Mouse (Mus musculus): ENCODE measurements around the gene Trpm2. TPM values are rescaled to one million over a fixed set of nuclear protein-coding genes. Genes with fewer than 3 reads are reported as not detected.

Gene Trpm2
- polyA plus RNA-seq, 1 experiment from 2014 or later: 1.5 TPM

DNA sequence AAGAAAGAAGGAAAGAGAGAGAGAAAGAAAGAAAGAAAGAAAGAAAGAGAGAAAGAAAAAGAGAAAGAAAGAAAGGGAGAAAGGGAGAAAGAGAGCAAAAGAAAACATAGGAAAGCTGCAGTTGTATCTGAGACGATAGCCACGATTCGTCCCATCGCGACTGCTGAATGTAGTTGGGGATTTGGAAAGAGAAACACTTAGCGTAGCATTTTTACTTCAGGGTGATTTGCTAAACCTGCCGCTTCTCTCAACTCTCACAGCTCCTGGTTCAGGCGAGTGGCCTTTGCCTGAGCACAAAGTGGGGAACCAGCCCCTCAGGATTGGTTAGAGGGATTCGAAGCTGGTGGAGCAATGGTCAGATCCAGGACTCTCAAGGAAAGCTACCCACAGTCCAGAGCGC lies 40.0 kb upstream of the Trpm2 start:
- Histone ChIP-seq H3K9me3 (ENCODE audit: control insufficient read depth, low read depth, low read length) (no peaks in the 10 kb centered on the region; the same call in 1 of the 2 replicates), H3K4me1 (ENCODE audit: control insufficient read depth, insufficient read depth, low read length) (peaks cover 21% of the 10 kb centered on the region), H3K4me3 (ENCODE audit: low read depth, low read length) (no peak overlapping the region), H3K36me3 (ENCODE audit: control insufficient read depth, insufficient read depth, low read length) (peaks cover 4% of the 10 kb centered on the region; the same call in 1 of the 2 replicates), H3K27me3 (ENCODE audit: control insufficient read depth, insufficient read depth, low read length) (no peaks in the 10 kb centered on the region), H3K9ac (replicated peaks; ENCODE audit: low read depth, low read length) (no peak overlapping the region), H3K27ac (ENCODE audit: low read length) (no peak overlapping the region), H3K4me2 (replicated peaks; ENCODE audit: low read depth, low read length) (peak overlapping the region; percentile 92)
- ATAC-seq (ENCODE audit: insufficient number of reproducible peaks, insufficient read depth, low FRiP score, low read depth): no peak
- 13% methylated on average over 10 of the region's 10 CpGs for WGBS

DNA sequence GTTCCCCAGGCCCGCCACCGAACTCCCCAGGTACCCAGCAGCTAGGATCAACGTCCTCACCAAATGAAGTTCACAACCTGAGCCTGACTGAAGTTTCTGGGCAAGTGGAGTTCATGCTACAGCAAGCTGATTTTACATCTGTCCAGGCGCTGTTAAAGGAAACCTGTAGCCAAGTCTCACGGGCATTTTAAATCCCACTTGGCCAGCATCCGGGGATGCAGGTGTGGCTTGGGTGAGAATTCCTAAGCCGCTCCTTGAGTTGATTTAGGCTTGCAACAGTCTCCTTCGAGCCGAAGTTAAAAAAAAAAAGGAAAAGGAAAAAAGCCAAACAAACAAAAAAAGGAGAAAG lies 39.6 kb upstream of the Trpm2 start, which contains the start of gene Pfkl:
Gene Pfkl, minus strand, starts transcription at position 139 of the 349 bp plus-strand sequence.
- peak within 1 kb of the TSS; percentile 72 for H3K9ac ChIP-seq (replicated peaks; ENCODE audit: low read depth, low read length)
- H3K4me1 ChIP-seq (ENCODE audit: control insufficient read depth, insufficient read depth, low read length): peaks cover 21% of the 10 kb centered on the region
- no peak for ATAC-seq (ENCODE audit: insufficient number of reproducible peaks, insufficient read depth, low FRiP score, low read depth)
- H3K4me3 ChIP-seq (ENCODE audit: low read depth, low read length): peak within 1 kb of the TSS; percentile 74
- WGBS: 0% methylated on average over 9 of the region's 9 CpGs
- H3K27me3 ChIP-seq (ENCODE audit: control insufficient read depth, insufficient read depth, low read length): no peaks in the 10 kb centered on the region
- no peaks in the 10 kb centered on the region; the same call in 1 of the 2 replicates for H3K9me3 ChIP-seq (ENCODE audit: control insufficient read depth, low read depth, low read length)
- H3K4me2 ChIP-seq (replicated peaks; ENCODE audit: low read depth, low read length): peak within 1 kb of the TSS; percentile 92
- H3K36me3 ChIP-seq (ENCODE audit: control insufficient read depth, insufficient read depth, low read length): peaks cover 8% of the 10 kb centered on the region; the same call in 1 of the 2 replicates
- peak within 1 kb of the TSS; percentile 98 for H3K27ac ChIP-seq (ENCODE audit: low read length)

DNA sequence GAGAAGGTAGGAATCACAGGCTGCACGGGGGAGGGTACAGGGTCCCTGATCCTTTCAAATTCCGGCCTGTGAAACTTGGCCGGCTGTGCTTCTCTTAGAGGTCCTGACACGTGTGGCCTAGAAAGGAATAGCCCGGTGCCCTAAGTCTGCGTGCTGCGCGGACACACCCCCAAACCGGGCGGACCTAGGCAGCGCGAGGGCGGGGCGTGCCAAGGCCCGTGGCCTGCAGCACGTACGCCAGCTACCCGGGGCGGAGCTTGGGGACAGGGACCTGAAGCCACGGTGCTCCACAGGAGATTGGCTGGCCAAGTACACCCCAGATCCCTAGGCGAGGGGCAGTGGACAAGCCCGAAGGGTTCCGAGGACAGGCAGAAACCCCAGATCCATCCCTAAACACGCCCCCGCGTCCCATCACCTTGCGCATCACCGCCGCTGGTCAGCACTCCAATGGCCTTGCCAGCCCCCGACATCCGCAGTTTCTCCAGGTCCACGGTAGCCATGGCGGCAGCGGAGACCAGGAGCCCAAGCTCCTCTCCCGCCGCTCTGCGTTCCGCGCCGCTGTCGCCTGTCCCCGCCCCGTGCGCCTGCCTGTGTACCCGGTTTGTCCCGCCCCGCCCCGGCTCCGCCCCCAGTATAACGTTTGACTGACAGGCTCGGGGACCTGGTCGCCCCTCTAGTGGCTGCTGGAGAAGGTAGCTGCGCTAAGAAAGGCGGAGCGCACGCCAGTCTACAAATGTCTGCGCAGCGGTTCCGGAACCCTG lies 39.0 kb upstream of the Trpm2 start:
- ATAC-seq (ENCODE audit: insufficient number of reproducible peaks, insufficient read depth, low FRiP score, low read depth): peak; percentile 95
- Histone ChIP-seq H3K36me3 (ENCODE audit: control insufficient read depth, insufficient read depth, low read length) (peaks cover 12% of the 10 kb centered on the region; the same call in 1 of the 2 replicates), H3K27me3 (ENCODE audit: control insufficient read depth, insufficient read depth, low read length) (no peaks in the 10 kb centered on the region), H3K4me3 (ENCODE audit: low read depth, low read length) (peak overlapping the region; percentile 74), H3K27ac (ENCODE audit: low read length) (peak overlapping the region; percentile 98), H3K9me3 (ENCODE audit: control insufficient read depth, low read depth, low read length) (no peaks in the 10 kb centered on the region), H3K4me1 (ENCODE audit: control insufficient read depth, insufficient read depth, low read length) (peaks cover 21% of the 10 kb centered on the region), H3K4me2 (replicated peaks; ENCODE audit: low read depth, low read length) (peak overlapping the region; percentile 92), H3K9ac (replicated peaks; ENCODE audit: low read depth, low read length) (peak overlapping the region; percentile 72)
- WGBS: 1% methylated on average over 57 of the region's 59 CpGs

DNA sequence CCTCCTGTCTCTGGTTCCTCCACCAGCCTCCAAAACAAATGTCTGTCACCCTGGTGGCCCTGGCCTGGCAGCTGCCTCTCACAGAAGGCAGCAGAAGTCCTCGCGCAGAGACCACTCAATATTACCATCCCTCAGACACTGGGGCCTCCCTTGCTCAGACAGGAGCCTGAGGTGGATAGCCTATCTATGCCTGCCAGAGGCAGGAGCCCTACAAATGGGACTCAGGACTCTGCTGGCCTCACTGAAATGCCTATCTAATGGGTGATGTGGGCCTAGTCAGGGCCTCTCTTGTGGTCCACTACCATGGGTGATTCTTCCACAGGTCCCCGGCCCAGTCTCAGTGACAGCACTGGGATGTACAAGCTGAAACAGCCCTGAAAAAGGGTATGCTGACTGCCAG lies 37.8 kb upstream of the Trpm2 start:
- H3K9ac ChIP-seq (replicated peaks; ENCODE audit: low read depth, low read length): peak overlapping the region; percentile 72
- H3K27me3 ChIP-seq (ENCODE audit: control insufficient read depth, insufficient read depth, low read length): no peaks in the 10 kb centered on the region
- peaks cover 19% of the 10 kb centered on the region; the same call in 1 of the 2 replicates for H3K36me3 ChIP-seq (ENCODE audit: control insufficient read depth, insufficient read depth, low read length)
- ATAC-seq (ENCODE audit: insufficient number of reproducible peaks, insufficient read depth, low FRiP score, low read depth): no peak
- 73% methylated on average over 3 of the region's 3 CpGs for WGBS
- peak overlapping the region; percentile 98; the same call in 1 of the 2 replicates for H3K27ac ChIP-seq (ENCODE audit: low read length)
- H3K4me3 ChIP-seq (ENCODE audit: low read depth, low read length): peak overlapping the region; percentile 74
- H3K4me1 ChIP-seq (ENCODE audit: control insufficient read depth, insufficient read depth, low read length): peaks cover 21% of the 10 kb centered on the region
- peak overlapping the region; percentile 92 for H3K4me2 ChIP-seq (replicated peaks; ENCODE audit: low read depth, low read length)
- no peaks in the 10 kb centered on the region for H3K9me3 ChIP-seq (ENCODE audit: control insufficient read depth, low read depth, low read length)

DNA sequence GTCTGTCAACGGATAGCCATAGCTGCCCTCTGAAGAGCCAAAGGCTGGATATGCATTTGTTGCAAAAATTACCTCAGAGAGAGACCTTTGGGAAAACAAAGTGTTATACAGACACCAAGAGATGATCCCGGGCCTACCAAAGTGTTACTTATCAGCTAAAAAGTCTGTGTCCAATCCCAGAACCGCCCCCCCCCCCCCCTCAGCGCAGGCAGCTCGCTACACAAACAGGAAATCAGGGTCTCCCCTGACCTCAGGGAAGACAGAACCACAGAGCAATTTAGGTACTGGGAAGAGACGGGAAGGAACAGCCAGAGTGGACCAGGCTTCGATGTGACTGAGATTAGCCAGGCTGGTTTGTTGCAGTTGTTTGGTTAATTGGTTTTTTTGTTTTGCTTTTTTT lies 36.8 kb upstream of the Trpm2 start:
- no peak for ATAC-seq (ENCODE audit: insufficient number of reproducible peaks, insufficient read depth, low FRiP score, low read depth)
- Histone ChIP-seq H3K9ac (replicated peaks; ENCODE audit: low read depth, low read length) (no peak overlapping the region; the same call in 1 of the 2 replicates), H3K9me3 (ENCODE audit: control insufficient read depth, low read depth, low read length) (no peaks in the 10 kb centered on the region), H3K36me3 (ENCODE audit: control insufficient read depth, insufficient read depth, low read length) (peaks cover 27% of the 10 kb centered on the region), H3K27ac (ENCODE audit: low read length) (no peak overlapping the region), H3K27me3 (ENCODE audit: control insufficient read depth, insufficient read depth, low read length) (no peaks in the 10 kb centered on the region), H3K4me2 (replicated peaks; ENCODE audit: low read depth, low read length) (peak overlapping the region; percentile 92; the same call in 1 of the 2 replicates), H3K4me3 (ENCODE audit: low read depth, low read length) (no peak overlapping the region), H3K4me1 (ENCODE audit: control insufficient read depth, insufficient read depth, low read length) (peaks cover 21% of the 10 kb centered on the region)
- 28% methylated on average over 7 of the region's 7 CpGs for WGBS

DNA sequence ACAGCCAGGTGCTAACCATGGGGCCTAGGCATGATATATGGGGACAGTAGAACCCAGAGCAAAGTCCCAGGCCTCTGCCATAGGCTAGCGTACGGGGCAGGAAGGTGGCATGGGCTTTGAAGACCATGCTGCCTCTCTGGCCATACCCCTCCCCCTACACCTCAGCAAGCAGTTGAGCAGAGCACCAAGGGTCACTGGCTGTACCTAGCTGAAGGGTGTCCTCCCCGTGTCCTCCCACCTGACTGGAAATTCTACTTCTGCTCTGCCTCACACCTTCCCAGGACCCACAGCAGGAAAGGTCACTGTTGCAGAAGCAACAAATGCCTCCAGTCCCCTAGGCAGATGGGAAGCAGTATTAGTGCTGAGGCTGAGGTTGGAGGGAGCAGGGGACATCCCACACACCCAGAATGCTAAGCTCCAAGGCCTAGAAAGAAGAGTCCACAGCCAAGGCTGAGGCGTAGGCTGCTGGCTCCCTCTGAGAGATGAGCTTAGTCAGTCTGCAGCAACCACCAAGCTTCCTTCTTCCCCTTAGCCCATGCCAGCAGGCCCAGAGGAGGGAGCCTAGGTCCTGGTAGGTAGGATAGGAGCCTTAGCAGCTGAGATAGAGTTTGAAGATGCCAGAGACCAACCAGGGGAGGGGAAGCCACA lies 35.6 kb upstream of the Trpm2 start:
- 78% methylated on average over 4 of the region's 4 CpGs for WGBS

DNA sequence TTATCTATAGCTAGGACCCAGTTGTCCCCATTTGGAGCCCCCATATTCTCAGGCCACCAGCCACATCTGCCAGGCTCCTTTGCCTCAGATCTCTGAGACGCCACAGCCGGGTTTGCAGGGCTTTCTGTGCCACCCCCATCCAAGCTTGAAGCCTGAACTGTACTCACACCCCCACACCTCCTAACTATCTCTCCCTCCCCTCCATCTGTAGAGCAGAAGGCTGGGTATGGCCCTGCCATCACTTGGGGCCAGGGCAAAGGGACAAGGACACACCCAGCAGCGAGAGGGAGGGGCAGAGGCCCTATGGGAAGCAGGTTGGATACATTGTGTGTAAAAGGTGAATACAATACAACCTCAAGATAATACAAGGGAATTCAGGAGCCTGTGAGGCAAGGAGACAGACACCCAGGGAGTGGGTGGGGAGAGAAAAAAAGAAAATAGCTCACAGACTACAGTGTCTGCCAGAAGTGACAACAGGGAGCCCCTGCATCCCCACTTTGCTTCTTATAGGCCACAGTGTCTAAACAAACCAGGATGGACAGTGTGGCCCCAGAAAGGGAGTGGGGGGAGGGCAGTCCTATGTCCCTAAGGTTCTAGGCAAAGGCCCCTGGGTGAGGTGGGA lies 34.2 kb upstream of the Trpm2 start:
- Histone ChIP-seq H3K9ac (replicated peaks; ENCODE audit: low read depth, low read length) (no peak overlapping the region), H3K4me2 (replicated peaks; ENCODE audit: low read depth, low read length) (no peak overlapping the region), H3K27ac (ENCODE audit: low read length) (no peak overlapping the region), H3K9me3 (ENCODE audit: control insufficient read depth, low read depth, low read length) (no peaks in the 10 kb centered on the region), H3K27me3 (ENCODE audit: control insufficient read depth, insufficient read depth, low read length) (no peaks in the 10 kb centered on the region), H3K36me3 (ENCODE audit: control insufficient read depth, insufficient read depth, low read length) (peaks cover 51% of the 10 kb centered on the region), H3K4me3 (ENCODE audit: low read depth, low read length) (no peak overlapping the region), H3K4me1 (ENCODE audit: control insufficient read depth, insufficient read depth, low read length) (peaks cover 21% of the 10 kb centered on the region)
- 84% methylated on average over 3 of the region's 3 CpGs for WGBS
- no peak for ATAC-seq (ENCODE audit: insufficient number of reproducible peaks, insufficient read depth, low FRiP score, low read depth)

More for the DNA sequence above, 35.6 kb upstream of the Trpm2 start:
- Histone ChIP-seq H3K27ac (ENCODE audit: low read length) (no peak overlapping the region), H3K9ac (replicated peaks; ENCODE audit: low read depth, low read length) (no peak overlapping the region), H3K4me1 (ENCODE audit: control insufficient read depth, insufficient read depth, low read length) (peaks cover 21% of the 10 kb centered on the region), H3K4me3 (ENCODE audit: low read depth, low read length) (no peak overlapping the region), H3K36me3 (ENCODE audit: control insufficient read depth, insufficient read depth, low read length) (peaks cover 38% of the 10 kb centered on the region), H3K4me2 (replicated peaks; ENCODE audit: low read depth, low read length) (peak overlapping the region; percentile 92; the same call in 1 of the 2 replicates), H3K27me3 (ENCODE audit: control insufficient read depth, insufficient read depth, low read length) (no peaks in the 10 kb centered on the region), H3K9me3 (ENCODE audit: control insufficient read depth, low read depth, low read length) (no peaks in the 10 kb centered on the region)
- no peak for ATAC-seq (ENCODE audit: insufficient number of reproducible peaks, insufficient read depth, low FRiP score, low read depth)

DNA sequence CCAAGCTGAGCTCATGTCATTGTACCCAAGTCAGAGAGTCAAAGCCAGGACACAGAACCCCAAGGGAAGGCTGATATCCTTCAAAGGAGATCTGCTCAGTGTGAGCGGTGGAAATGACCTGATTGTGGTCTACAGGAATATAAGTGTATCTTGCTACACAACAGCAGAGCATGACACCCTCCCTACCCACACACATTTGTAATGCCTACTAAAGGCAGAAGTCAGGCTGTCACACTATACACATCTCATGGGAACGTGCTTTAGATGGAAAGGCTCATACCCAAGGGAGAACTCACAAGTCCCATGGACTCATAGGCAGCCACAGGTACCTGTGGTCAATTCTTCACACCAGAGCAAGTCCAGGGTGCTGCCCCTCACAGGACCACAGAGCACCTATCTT lies 32.0 kb upstream of the Trpm2 start:
- Histone ChIP-seq H3K36me3 (ENCODE audit: control insufficient read depth, insufficient read depth, low read length) (peaks cover 73% of the 10 kb centered on the region), H3K4me3 (ENCODE audit: low read depth, low read length) (no peak overlapping the region), H3K27me3 (ENCODE audit: control insufficient read depth, insufficient read depth, low read length) (no peaks in the 10 kb centered on the region), H3K4me2 (replicated peaks; ENCODE audit: low read depth, low read length) (no peak overlapping the region), H3K27ac (ENCODE audit: low read length) (no peak overlapping the region), H3K9ac (replicated peaks; ENCODE audit: low read depth, low read length) (no peak overlapping the region), H3K9me3 (ENCODE audit: control insufficient read depth, low read depth, low read length) (no peaks in the 10 kb centered on the region), H3K4me1 (ENCODE audit: control insufficient read depth, insufficient read depth, low read length) (peaks cover 7% of the 10 kb centered on the region; the same call in 1 of the 2 replicates)
- no peak for ATAC-seq (ENCODE audit: insufficient number of reproducible peaks, insufficient read depth, low FRiP score, low read depth)
- 91% methylated on average over 2 of the region's 2 CpGs for WGBS
